Mouse (Mus musculus): ENCODE results near the gene Glb1.

The Glb1 gene

DNA sequence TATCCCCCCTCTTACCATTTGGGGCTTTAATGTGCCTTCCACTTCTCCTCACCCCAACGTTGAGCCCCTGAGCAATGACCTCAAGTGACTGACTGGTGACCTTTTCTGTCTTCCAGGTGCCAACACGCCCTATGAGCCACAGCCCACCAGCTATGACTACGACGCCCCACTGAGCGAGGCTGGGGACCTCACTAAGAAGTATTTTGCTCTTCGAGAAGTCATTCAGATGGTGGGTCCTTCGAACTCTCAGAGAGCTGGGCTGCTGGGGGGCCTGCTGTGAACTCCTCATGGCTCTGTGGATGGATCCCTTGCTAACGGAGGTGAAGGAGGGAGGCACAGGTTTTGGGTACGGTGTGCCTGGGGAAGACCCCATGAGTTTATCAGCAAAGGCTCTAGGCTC, 42.0 kb downstream of the Glb1 start:
- DNase-seq (ENCODE audit: low read depth, low spot score): no peak

DNA sequence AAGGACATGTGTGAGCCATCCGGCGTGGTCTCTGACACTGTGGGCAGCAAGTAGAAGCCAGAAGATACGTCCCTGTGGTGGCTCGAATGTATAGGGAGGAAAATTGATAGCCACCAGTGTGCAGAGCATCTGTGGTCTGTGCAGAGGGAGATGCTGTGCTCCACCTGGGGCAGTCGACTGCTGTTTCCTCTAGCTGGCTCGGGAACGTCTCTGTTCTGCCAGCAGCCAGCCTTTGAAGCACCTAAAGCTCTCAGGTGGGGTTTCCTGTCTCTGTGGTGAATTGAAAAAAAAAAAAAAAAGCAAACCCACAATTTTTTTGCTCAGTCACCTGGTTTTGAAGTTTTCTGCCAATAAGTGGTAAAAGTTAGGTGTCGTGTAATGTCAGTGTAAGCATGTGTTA, 42.5 kb downstream of the Glb1 start:
- no peak for DNase-seq (ENCODE audit: low read depth, low spot score)

DNA sequence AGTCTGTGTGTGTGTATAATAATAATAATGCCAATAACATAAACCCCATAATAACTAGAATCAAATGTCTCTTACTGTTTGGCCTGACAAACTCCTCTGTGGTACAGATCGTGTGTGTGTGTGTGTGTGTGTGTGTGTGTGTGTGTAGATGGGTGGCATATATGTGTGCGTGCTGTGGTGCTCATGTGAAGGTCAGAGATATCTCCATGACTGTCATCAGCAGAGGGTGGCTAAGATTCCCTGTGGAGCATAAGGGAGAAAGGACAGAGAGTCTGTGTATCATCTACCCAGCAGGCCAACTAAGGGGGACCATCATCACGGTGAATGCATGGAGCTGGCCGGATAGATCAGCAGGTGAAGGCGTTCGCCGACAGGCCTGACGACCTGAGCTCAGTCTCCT, 46.0 kb downstream of the Glb1 start:
- DNase-seq (ENCODE audit: low read depth, low spot score): no peak

DNA sequence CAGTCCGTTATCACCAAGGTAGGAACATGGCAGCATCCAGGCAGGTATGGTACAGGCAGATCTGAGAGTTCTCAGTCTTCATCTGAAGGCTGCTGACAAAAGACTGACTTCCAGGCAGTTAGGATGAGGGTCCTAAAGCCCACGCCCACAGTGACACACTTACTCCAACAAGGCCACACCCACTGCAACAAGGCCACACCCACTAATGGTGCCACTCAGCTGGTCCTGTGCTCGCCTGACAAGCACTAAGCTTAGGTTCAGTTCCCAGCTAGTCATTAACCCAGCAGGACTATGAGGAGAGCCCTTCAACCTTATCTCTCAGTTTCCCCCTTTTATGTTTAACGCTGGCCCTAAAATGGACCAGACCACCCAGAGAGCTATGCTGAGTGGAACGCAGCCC, 47.8 kb downstream of the Glb1 start:
- no peak for DNase-seq (ENCODE audit: low read depth, low spot score)

DNA sequence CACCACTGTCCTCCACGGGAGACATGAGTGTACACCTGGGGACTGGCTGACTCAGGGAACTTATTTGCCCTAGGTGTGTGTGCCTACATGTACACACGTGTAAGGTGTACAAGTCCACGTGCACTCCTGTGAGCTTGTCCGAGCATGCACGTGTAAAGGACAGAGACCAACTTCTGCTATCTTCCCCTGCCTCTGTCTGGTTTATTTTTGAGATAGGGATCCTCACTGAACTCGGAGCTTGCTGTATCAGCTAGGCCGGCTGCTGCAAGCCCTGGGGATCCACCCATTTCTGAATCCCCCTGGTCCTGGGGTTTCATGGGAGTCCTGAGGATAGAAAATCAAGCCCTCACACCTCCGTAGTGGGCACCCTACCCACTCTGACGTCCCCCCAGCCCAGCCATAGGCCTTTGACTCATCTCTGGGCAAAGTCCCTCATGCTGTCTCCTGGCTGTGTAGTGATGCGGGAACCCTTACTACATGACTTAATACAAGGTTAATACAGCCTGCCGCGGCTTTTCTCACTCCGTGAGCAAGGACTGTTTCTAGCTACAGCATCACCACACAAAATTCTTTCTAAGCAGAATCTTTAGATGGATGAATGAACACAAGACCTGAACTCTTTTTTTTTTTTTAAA, 48.4 kb downstream of the Glb1 start:
- DNase-seq (ENCODE audit: low read depth, low spot score): no peak

DNA sequence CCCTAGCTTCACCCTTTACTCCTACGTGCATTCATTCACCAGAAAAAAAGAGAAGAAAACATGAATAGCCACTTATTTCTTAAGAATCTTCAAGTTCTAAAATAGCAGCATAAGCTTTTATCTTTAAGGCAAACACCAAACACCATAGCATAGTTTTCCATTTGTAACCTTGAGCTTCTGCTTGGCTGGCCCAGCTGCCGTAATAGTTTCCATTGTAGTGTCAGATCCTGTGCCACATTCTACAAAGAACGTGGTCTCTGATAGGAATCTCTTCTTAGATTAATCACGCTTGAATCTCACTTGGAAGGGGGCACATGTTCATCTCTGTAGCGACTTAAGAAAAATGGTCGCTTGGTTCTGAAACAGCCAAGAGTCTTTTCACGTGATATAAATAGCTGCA, 50.7 kb downstream of the Glb1 start:
- DNase-seq (ENCODE audit: low read depth, low spot score): no peak

DNA sequence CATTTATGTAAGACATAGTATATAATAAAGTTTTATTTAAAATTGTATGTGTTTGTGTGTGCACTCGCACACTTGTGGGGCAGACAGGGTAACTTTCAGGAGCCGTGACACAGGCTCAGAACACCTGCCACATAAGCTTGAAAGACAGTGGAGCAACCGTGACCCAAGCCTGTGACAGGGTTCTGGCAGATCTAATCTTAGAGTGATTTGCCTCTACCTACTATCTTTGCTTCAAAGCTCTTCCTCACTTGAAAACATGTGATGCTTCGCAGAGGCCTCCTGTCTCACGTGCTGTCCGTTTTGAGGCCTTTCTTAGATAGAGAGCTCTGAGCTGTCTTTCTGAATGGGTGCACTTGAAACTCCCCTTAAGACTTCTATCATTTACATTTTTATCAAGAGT, 51.5 kb downstream of the Glb1 start:
- DNase-seq (ENCODE audit: low read depth, low spot score): no peak

DNA sequence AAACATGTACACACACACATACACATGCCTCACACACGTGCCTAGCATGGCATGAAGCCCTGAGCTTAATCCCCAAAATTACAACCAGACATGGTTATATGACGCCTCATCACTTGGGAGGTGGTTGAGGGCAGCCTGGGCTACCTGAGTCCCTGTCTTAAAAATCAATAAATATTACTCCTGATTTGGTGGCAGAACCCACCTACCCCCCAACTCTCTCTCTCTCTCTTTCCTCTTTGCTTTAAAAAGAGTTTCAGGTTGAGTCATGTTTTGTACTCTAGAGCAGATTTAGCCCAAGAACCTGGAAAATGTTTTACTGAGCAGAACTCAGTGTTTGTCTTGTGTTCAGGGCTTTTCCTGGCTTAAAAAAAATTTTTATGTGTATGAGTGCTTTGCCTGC, 54.5 kb downstream of the Glb1 start:
- no peak for DNase-seq (ENCODE audit: low read depth, low spot score)

DNA sequence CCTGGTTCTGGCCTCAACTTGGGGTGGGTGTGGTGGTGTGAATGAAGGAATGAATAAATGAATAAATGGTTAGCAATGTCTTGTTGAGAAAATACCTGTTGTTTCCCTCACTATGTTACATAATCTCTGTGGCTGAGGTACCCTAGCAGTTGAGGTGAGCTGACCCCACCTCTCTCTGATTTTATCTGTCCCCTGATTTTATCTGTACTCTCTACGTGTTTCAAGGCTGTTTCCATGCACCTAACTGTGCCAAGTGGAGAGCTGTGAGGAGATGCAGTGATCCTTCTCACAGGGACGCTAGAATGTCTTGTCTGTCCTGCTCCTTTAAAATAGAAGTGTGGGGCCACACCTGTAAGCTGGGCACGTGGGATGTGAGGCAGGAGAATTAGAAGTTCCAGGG, 57.6 kb downstream of the Glb1 start:
- DNase-seq (ENCODE audit: low read depth, low spot score): no peak

DNA sequence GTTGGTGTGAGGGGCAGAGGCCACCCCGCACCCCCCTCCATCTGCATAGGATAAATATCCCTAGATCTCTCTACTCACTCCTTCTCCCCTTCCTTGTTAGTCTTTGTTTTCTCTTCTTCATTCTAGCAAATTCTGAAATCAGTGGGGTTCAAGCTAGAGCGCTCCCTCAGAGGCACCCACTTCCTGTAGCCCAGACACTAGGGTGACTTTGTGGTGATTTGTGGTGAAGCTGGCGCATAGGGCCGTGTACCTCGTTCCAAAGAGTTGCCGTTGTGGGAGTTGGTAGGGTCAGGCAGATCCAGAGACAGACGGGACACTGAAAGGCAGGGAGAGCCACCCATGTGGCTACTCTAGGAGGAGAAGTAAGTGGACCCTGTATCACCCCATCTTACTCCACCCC, 61.7 kb downstream of the Glb1 start:
- DNase-seq (ENCODE audit: low read depth, low spot score): no peak

DNA sequence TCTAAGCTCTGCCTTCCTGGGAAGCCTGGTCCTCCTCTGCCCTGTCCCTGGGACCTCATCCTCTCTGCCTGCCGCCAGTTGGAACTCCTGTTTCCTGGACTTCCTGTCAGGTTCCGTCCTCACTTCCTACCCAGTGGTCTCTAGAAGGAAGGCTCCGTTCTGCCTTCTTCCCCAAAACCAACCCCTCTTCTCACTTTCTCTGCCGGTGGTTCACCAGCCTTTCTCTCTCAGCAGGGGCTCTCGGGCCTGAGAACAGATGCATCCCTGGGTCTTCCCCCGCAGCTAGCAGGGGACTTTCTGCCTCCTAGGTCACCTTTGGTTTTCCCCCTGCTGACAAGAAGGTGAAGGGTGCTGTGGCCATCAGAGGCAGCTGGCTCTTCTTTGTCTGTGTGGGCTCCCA, 64.6 kb downstream of the Glb1 start:
- DNase-seq (ENCODE audit: low read depth, low spot score): no peak

DNA sequence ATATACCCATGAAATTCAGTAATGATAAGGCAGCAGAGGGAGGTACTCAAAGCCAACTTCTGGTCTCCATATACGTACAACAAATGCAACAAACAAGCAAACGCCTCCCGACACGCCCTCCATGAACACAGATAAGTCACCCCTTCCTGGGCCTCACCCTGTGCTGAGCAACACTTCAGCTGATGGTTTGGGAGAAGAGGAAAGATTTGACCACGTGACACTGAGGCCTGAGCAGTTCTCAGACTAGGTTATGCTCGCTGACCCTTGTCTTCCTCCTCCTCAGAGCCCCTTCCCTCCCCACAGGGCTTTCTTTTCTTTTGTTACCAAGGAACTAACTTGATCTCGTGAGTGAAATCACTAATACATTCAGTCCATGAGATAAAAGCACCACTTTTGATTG, 66.0 kb downstream of the Glb1 start:
- no peak for DNase-seq (ENCODE audit: low read depth, low spot score)

DNA sequence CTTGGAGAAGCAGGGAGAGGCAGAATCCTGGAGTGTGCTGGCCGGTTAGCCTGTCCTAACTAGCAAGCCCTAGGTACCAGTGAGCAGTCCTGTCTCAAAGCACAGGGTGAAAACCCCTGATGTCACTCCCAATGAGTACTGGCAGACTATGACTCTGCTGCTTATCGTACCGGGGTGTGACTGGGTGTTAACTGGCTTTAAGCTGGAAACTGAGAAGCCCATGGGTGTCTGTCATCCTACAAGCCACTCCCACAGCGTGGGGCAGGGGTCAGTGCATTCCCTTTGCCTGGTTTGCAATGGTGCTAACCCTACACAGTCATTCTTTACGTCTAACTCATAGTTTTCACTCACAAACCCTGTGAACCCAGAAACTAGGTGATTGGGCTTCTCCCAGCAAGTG, 67.3 kb downstream of the Glb1 start:
- no peak for DNase-seq (ENCODE audit: low read depth, low spot score)

DNA sequence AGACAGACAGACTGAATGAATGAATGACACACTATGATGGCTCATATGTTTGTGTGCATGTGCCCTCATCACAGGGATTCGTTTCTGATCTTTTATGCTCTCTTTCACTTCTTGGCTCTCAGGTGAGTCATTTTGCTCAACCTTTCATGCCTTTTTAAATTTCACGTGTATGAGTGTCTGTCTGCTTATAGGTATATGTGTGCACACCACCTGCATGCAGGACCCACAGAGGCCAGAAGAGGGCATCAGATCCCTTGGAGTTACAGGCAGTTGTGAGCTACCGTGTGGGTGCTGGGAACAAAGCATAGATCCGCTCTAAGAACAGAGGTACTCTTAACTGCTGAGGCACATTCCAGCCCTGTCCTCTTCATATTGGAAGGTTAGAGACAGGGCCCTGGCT, 67.8 kb downstream of the Glb1 start:
- DNase-seq (ENCODE audit: low read depth, low spot score): no peak

DNA sequence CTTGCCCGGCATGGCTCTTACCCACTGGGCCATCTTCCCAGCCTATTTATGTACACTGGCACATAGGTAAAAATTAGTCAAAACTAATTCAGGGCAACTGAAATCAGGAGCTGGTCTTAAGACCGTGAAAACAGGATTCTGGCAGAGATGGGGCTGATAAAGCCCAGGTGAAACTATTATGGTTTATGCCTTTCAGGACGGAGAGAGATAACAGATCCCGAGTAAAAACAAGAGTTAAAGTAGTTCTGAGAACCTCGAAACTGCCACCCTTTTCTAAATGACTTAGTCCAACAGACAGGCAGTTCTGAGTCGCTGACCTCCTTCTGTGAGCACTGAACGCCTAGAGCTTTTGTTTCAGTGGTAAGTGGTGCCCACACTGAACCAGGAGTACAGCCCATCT, 71.0 kb downstream of the Glb1 start:
- no peak for DNase-seq (ENCODE audit: low read depth, low spot score)

DNA sequence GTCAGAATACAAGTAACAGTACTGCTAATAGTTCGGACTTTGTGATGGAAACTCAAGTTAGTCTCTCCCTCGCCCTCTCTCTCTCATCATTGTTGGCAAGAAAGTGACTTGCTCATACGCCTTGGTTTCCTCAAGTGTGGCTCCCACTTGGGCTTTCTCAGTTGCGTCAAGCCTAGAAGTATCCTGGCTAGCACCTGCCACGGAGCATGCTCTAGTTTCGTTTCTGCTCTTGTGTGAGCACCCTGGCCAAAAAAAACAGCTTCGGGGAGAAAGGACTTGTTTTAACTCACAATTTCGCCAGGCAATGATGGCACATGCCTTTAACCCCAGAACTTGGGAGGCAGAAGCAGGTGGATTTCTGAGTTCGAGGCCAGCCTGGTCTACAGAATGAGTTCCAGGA, 76.1 kb downstream of the Glb1 start:
- no peak for DNase-seq (ENCODE audit: low read depth, low spot score)

DNA sequence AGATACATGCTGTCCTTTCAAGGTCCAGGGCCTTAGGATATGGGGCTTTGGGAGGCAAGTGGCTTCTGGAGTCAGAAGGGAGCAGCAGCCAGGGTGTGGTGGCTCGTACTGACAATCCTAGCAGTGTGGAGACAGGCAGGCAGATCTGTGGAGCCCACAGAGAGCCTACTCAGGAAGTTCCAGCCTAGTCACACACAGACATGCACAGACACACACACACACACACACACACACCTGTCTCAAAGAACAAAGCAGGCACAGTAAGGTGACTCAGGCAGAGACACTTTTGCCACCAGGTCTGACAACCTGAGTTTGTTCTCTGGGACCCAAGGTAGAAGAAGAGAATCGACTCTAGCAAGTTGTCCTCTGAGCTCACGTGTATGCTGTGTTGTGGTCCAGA, 80.1 kb downstream of the Glb1 start:
- DNase-seq (ENCODE audit: low read depth, low spot score): no peak

DNA sequence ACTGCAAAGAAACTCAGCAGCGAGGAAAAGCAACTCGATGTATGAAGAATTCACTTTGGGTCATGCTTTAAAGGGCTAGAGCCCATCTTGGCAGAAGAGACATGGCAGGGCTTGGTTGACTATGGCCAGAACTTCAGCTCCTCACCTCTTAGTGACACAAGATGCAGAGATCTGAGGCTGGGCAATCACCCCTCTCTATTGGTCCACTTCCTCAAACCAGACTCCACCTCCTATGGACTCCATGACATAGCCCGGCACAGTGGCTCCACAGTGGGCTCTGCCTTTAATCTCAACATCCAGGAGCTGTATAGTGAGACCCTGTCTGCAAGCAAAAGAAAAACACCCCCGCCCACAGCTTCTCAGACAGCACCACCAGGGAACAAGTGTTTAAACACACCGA, 83.9 kb downstream of the Glb1 start:
- DNase-seq (ENCODE audit: low read depth, low spot score): no peak

DNA sequence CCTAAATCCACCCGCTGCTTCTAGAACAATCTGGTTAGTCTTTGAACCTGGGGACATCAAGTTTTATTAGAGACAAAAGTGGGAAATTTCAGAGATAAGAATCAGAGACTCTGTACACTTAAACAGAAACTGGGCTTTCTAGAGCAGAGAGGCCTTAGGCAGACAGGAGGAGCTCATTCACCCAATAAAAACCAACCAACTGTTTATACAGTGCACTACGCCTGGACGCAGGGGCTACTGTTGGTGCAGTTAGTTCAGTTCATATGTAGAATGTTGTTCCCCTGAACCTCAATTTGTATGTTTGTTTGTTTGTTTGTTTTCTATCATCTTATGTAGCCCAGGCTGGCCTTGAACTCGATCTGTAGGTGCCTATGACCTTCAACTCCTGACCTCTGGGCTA, 85.9 kb downstream of the Glb1 start:
- no peak for DNase-seq (ENCODE audit: low read depth, low spot score)

DNA sequence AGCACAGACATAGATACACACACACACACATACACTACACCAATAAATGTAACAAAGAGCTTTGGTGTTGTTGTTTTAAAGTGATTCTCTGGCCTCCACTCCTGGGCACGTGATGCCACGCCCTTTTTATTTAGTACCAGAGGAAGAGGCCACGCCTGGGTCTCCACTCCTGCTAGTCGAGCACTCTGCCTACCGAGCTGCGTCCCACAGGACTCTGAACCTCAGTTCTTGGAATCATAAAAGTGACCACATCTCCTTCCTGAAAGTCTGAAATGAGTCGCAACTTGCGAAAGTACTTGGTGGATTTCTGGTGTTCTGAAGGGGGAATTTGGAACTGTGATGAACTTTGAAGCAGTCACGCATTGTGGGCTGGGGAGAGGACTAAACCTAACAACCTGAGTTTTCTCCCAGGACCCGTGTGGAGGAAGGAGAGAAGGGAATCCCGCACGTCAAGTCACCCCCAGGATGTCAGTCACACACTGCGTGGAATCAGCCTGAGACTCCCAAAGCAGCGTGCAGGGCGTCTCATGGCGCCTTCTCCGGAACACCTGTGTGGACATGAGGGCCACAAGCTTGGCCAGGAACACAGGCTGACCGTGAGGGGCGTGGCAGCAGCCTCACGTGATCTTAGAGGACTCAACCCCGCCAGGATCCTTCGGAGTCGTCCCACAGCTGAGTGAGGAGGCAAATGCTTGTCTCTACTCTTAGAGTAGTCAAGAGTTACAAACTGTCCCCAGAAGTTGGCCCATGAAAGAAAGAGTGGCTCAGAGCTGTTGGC, 86.8 kb downstream of the Glb1 start:
- no peak for DNase-seq (ENCODE audit: low read depth, low spot score)

DNA sequence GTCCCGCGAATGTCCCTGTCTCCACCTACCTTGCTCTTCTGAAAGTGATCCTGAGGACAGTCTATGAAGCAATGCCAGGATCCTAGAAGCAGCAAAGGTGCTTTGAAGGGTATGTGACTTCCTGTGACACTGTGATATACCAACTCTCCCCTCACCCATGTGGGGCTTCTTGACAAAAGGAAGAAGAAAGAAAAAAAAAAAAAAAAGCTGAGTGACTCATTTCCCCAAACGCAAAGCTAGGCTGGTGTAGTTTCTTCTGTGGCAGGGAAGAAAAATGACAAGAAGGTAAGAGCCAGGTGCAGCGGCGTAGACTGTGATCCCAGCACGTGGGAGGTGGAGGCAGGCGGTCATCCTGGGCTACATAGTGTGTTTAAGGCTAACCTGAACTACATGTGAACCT, 95.6 kb downstream of the Glb1 start:
- DNase-seq (ENCODE audit: low read depth, low spot score): no peak

DNA sequence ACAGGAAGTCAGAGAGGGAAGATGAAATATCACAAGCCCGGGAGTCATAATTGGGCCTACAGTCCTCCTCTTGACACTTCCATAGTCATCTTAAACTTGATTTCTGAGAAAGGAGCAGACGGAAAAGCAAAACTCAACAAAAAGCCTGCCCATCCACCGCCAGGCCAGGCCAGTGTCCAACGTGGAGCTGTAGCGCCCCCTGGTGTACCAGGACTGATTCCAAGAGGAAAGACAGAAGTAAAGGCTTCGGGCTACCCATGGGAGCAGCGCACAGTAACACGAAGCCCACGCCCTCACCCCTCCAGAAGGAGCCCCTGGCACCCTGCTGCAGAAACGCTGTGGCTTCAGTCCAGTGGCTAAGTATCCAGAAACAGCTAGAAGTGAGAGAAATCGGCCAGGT, 97.3 kb downstream of the Glb1 start:
- peak; percentile 49 for DNase-seq (ENCODE audit: low read depth, low spot score)

DNA sequence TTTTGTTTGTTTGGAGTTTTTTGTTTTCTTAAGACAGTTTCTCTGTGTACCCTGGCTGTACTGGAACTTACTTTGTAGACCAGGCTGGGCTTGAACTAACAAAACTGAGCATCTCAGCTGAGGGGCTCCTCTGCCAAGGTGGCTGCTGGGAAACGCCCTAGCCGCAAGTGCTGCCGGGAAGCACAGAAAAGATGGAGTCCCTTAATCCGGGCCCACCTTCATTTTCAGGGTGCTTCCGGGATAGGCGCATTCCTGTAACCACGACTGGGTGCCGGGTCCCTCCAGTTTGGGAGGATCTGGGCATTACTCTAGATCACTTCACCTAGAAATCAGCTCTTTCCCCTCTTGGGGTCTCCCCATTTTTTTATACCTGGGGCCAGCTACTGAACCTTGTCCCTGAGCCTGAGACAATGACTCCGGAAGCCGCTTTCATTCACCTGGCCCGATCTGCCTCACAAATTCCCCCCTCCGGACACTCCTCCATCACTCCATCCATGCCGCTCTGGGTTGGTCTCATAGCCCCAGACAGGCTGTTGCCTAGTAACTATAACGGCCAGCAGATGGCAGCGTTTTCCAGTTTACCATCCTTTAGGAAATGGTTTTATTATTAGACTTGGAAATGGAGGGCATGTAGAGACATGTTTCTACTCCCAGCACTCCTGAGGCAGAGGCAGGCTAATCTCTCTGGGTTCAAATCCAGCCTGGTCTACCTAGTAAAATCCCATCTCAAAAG, 99.1 kb downstream of the Glb1 start:
- peak; percentile 3 for DNase-seq (ENCODE audit: low read depth, low spot score)
